Mouse (Mus musculus) embryonic facial prominence, embryonic 12.5 days (tissue): ENCODE measurements around the gene Gbf1. TPM values are rescaled to one million over a fixed set of nuclear protein-coding genes. Genes with fewer than 3 reads are reported as not detected.
A peak's percentile ranks its signal among the peaks of the same experiment; 100 is the strongest.
"Not testable (repeated sequence)": the region's sequence is repeated elsewhere in the genome, so short reads cannot be mapped to it uniquely, and the experiment has no call there.

Source experiments
- ATAC-seq: fragments of 200-750 bp; cut with Nextera tagmentation; 2 replicates; pipeline ENCODE4 v1.8.0; 2017; ENCODE audit not compliant: insufficient number of reproducible peaks, insufficient read depth, low FRiP score, low TSS enrichment
- H3K27ac ChIP-seq: fragments of 300-500 bp; sonication (generic); 2 replicates; pipeline ENCODE4 v1.5.1; 2016; ENCODE audit warnings: mild to moderate bottlenecking
- H3K27me3 ChIP-seq: fragments of 300-500 bp; sonication (generic); 2 replicates; pipeline ENCODE4 v1.6.1; 2016; ENCODE audit warnings: mild to moderate bottlenecking, moderate library complexity
- H3K36me3 ChIP-seq: fragments of 300-500 bp; sonication (generic); 2 replicates; pipeline ENCODE4 v1.6.1; 2016; ENCODE audit warnings: mild to moderate bottlenecking
- H3K4me1 ChIP-seq: fragments of 300-500 bp; sonication (generic); 2 replicates; pipeline ENCODE4 v1.6.1; 2016
- H3K4me2 ChIP-seq: fragments of 300-500 bp; sonication (generic); replicated peaks from 2 replicates; pipeline ENCODE4 v1.6.1; 2016; ENCODE audit warnings: mild to moderate bottlenecking, moderate library complexity
- H3K4me3 ChIP-seq: fragments of 300-500 bp; sonication (generic); 2 replicates; pipeline ENCODE4 v1.5.1; 2016; ENCODE audit warnings: mild to moderate bottlenecking
- H3K9ac ChIP-seq: fragments of 300-500 bp; sonication (generic); 2 replicates; pipeline ENCODE4 v1.6.1; 2016; ENCODE audit warnings: mild to moderate bottlenecking, moderate library complexity
- H3K9me3 ChIP-seq: fragments of 300-500 bp; sonication (generic); 2 replicates; pipeline ENCODE4 v1.6.1; 2016; ENCODE audit warnings: mild to moderate bottlenecking, moderate library complexity
- WGBS: fragments of 180-500 bp; shearing (Covaris S2); methylation state at CpG from one replicate; pipeline ENCODE4 v1.1.7; 2016; 5-methylcytosine and 5-hydroxymethylcytosine counted together
- polyA plus RNA-seq: library from polyadenylated mRNA; unstranded; fragments of >200 nt; fragmentation: Nextera tagmentation; extraction: Ambion mirVana; gene quantifications from 2 replicates; pipeline ENCODE4 v1.2.1, GENCODE M21; 2016

The Gbf1 gene
- polyA plus RNA-seq, 1 experiment from 2014 or later, result 70.1 TPM

- ATAC-seq, result no peak
- no peak overlapping the region for H3K9ac ChIP-seq
- H3K9me3 ChIP-seq, result no peaks in the 10 kb centered on the region
- no peaks in the 10 kb centered on the region for H3K27me3 ChIP-seq
- WGBS, result 81% methylated on average over 5 of the region's 5 CpGs
- H3K27ac ChIP-seq, result no peak overlapping the region
- H3K4me1 ChIP-seq, result no peaks in the 10 kb centered on the region
- no peaks in the 10 kb centered on the region for H3K36me3 ChIP-seq
- H3K4me2 ChIP-seq, result no peak overlapping the region
- no peak overlapping the region for H3K4me3 ChIP-seq
Observed at GRCm38 (mm10) chr19:46198891-46199290, 46.6 kb downstream of the Gbf1 start.

GRCm38 (mm10) chr19:46204166-46204565 lies 51.9 kb downstream of the Gbf1 start:
- H3K9ac ChIP-seq, result no peak overlapping the region
- no peak overlapping the region for H3K4me2 ChIP-seq
- no peaks in the 10 kb centered on the region for H3K9me3 ChIP-seq
- ATAC-seq, result no peak
- no peak overlapping the region for H3K27ac ChIP-seq
- no peaks in the 10 kb centered on the region for H3K36me3 ChIP-seq
- no peak overlapping the region for H3K4me3 ChIP-seq
- WGBS, result 93% methylated on average over 6 of the region's 6 CpGs
- H3K4me1 ChIP-seq, result no peaks in the 10 kb centered on the region
- no peaks in the 10 kb centered on the region for H3K27me3 ChIP-seq

- Histone ChIP-seq H3K4me2 (no peak overlapping the region), H3K9ac (no peak overlapping the region)
- 92% methylated on average over 6 of the region's 6 CpGs for WGBS
Observed at GRCm38 (mm10) chr19:46205680-46206079, 53.4 kb downstream of the Gbf1 start.

GRCm38 (mm10) chr19:46210951-46211350 lies 58.6 kb downstream of the Gbf1 start:
- H3K9me3 ChIP-seq, result no peaks in the 10 kb centered on the region
- H3K9ac ChIP-seq, result no peak overlapping the region
- H3K27me3 ChIP-seq, result no peaks in the 10 kb centered on the region
- H3K36me3 ChIP-seq, result no peaks in the 10 kb centered on the region
- no peak for ATAC-seq
- H3K4me3 ChIP-seq, result no peak overlapping the region
- no peak overlapping the region for H3K4me2 ChIP-seq
- H3K27ac ChIP-seq, result no peak overlapping the region
- H3K4me1 ChIP-seq, result peaks cover 16% of the 10 kb centered on the region

More at GRCm38 (mm10) chr19:46205680-46206079, 53.4 kb downstream of the Gbf1 start:
- H3K36me3 ChIP-seq, result no peaks in the 10 kb centered on the region
- H3K27me3 ChIP-seq, result no peaks in the 10 kb centered on the region
- no peak for ATAC-seq
- no peak overlapping the region for H3K27ac ChIP-seq
- no peak overlapping the region for H3K4me3 ChIP-seq
- H3K9me3 ChIP-seq, result no peaks in the 10 kb centered on the region
- H3K4me1 ChIP-seq, result no peaks in the 10 kb centered on the region

GRCm38 (mm10) chr19:46214541-46214940 lies 62.2 kb downstream of the Gbf1 start:
- peaks cover 16% of the 10 kb centered on the region for H3K4me1 ChIP-seq
- H3K27ac ChIP-seq, result no peak overlapping the region
- no peaks in the 10 kb centered on the region for H3K9me3 ChIP-seq
- H3K27me3 ChIP-seq, result no peaks in the 10 kb centered on the region
- 79% methylated on average over 5 of the region's 5 CpGs for WGBS
- H3K4me2 ChIP-seq, result no peak overlapping the region
- ATAC-seq, result no peak
- H3K36me3 ChIP-seq, result no peaks in the 10 kb centered on the region
- H3K9ac ChIP-seq, result no peak overlapping the region
- no peak overlapping the region for H3K4me3 ChIP-seq

- no peaks in the 10 kb centered on the region for H3K36me3 ChIP-seq
- H3K27me3 ChIP-seq, result no peaks in the 10 kb centered on the region
- 27% methylated on average over 3 of the region's 3 CpGs for WGBS
- no peak for ATAC-seq
- peak overlapping the region; percentile 54; the same call in 1 of the 2 replicates for H3K27ac ChIP-seq
- H3K9ac ChIP-seq, result no peak overlapping the region
- H3K9me3 ChIP-seq, result no peaks in the 10 kb centered on the region
- H3K4me3 ChIP-seq, result no peak overlapping the region
- H3K4me2 ChIP-seq, result no peak overlapping the region
- H3K4me1 ChIP-seq, result peaks cover 16% of the 10 kb centered on the region
Observed at GRCm38 (mm10) chr19:46215401-46215800, 63.1 kb downstream of the Gbf1 start.

GRCm38 (mm10) chr19:46216716-46217115 lies 64.4 kb downstream of the Gbf1 start:
- WGBS, result 76% methylated on average over 1 of the region's 1 CpGs
- H3K9me3 ChIP-seq, result no peaks in the 10 kb centered on the region
- no peak for ATAC-seq

GRCm38 (mm10) chr19:46217347-46217746 lies 65.0 kb downstream of the Gbf1 start:
- H3K4me2 ChIP-seq, H3K27ac ChIP-seq, H3K36me3 ChIP-seq, H3K27me3 ChIP-seq, H3K9ac ChIP-seq, H3K4me3 ChIP-seq, ATAC-seq, H3K9me3 ChIP-seq: not testable (repeated sequence)
- peaks cover 16% of the 10 kb centered on the region for H3K4me1 ChIP-seq

More at GRCm38 (mm10) chr19:46216716-46217115, 64.4 kb downstream of the Gbf1 start:
- no peak overlapping the region for H3K4me3 ChIP-seq
- H3K27me3 ChIP-seq, result no peaks in the 10 kb centered on the region
- H3K4me1 ChIP-seq, result peaks cover 16% of the 10 kb centered on the region
- H3K4me2 ChIP-seq, result no peak overlapping the region
- no peaks in the 10 kb centered on the region for H3K36me3 ChIP-seq
- no peak overlapping the region for H3K27ac ChIP-seq
- no peak overlapping the region for H3K9ac ChIP-seq

- Histone ChIP-seq H3K27ac (no peak overlapping the region; the same call in 1 of the 2 replicates), H3K9ac (no peak overlapping the region), H3K4me3 (no peak overlapping the region), H3K4me1 (peaks cover 9% of the 10 kb centered on the region), H3K4me2 (no peak overlapping the region), H3K27me3 (no peaks in the 10 kb centered on the region), H3K36me3 (no peaks in the 10 kb centered on the region), H3K9me3 (no peaks in the 10 kb centered on the region)
- 89% methylated on average over 5 of the region's 5 CpGs for WGBS
- no peak for ATAC-seq
Observed at GRCm38 (mm10) chr19:46220116-46220515, 67.8 kb downstream of the Gbf1 start.

GRCm38 (mm10) chr19:46223118-46223517 lies 70.8 kb downstream of the Gbf1 start:
- no peaks in the 10 kb centered on the region for H3K4me1 ChIP-seq

GRCm38 (mm10) chr19:46224882-46225281 lies 72.6 kb downstream of the Gbf1 start:
- no peak overlapping the region for H3K9ac ChIP-seq
- no peaks in the 10 kb centered on the region; the same call in 1 of the 2 replicates for H3K36me3 ChIP-seq
- ATAC-seq, result no peak
- H3K27me3 ChIP-seq, result no peaks in the 10 kb centered on the region
- H3K4me3 ChIP-seq, result no peak overlapping the region
- 78% methylated on average over 2 of the region's 2 CpGs for WGBS
- no peak overlapping the region for H3K4me2 ChIP-seq
- no peaks in the 10 kb centered on the region for H3K4me1 ChIP-seq
- H3K27ac ChIP-seq, result no peak overlapping the region
- no peaks in the 10 kb centered on the region for H3K9me3 ChIP-seq

More at GRCm38 (mm10) chr19:46223118-46223517, 70.8 kb downstream of the Gbf1 start:
- H3K27ac ChIP-seq, result no peak overlapping the region
- ATAC-seq, result no peak
- no peaks in the 10 kb centered on the region for H3K27me3 ChIP-seq
- WGBS, result 73% methylated on average over 4 of the region's 4 CpGs
- no peak overlapping the region for H3K9ac ChIP-seq
- H3K4me2 ChIP-seq, result no peak overlapping the region
- H3K36me3 ChIP-seq, result no peaks in the 10 kb centered on the region
- no peak overlapping the region for H3K4me3 ChIP-seq
- H3K9me3 ChIP-seq, result no peaks in the 10 kb centered on the region

- no peak overlapping the region for H3K4me3 ChIP-seq
- 39% methylated on average over 4 of the region's 4 CpGs for WGBS
- no peaks in the 10 kb centered on the region for H3K9me3 ChIP-seq
- H3K9ac ChIP-seq, result no peak overlapping the region
- no peaks in the 10 kb centered on the region for H3K4me1 ChIP-seq
- H3K27me3 ChIP-seq, result no peaks in the 10 kb centered on the region
- H3K4me2 ChIP-seq, result no peak overlapping the region
- H3K36me3 ChIP-seq, result no peaks in the 10 kb centered on the region; the same call in 1 of the 2 replicates
- H3K27ac ChIP-seq, result no peak overlapping the region
- no peak for ATAC-seq
Observed at GRCm38 (mm10) chr19:46225506-46225905, 73.2 kb downstream of the Gbf1 start.

- Histone ChIP-seq H3K27ac (no peak overlapping the region), H3K9ac (no peak overlapping the region), H3K27me3 (no peaks in the 10 kb centered on the region), H3K36me3 (no peaks in the 10 kb centered on the region; the same call in 1 of the 2 replicates), H3K9me3 (no peaks in the 10 kb centered on the region), H3K4me3 (no peak overlapping the region), H3K4me1 (no peaks in the 10 kb centered on the region), H3K4me2 (no peak overlapping the region)
- 90% methylated on average over 3 of the region's 3 CpGs for WGBS
- no peak for ATAC-seq
Observed at GRCm38 (mm10) chr19:46226295-46226694, 74.0 kb downstream of the Gbf1 start.
